Mouse (Mus musculus): ENCODE data around the gene Riok2.

- no peak for TF ChIP-seq EP300 (IDR thresholded peaks at IDR 0.05)
- no peak for TF ChIP-seq CTCF (IDR thresholded peaks at IDR 0.05)
These were observed 38.1 kb downstream of the Riok2 start for GRCm38 (mm10) chr17:17412176-17412575.
